Mouse (Mus musculus): Measurements from ENCODE around the gene Naa50.

DNA sequence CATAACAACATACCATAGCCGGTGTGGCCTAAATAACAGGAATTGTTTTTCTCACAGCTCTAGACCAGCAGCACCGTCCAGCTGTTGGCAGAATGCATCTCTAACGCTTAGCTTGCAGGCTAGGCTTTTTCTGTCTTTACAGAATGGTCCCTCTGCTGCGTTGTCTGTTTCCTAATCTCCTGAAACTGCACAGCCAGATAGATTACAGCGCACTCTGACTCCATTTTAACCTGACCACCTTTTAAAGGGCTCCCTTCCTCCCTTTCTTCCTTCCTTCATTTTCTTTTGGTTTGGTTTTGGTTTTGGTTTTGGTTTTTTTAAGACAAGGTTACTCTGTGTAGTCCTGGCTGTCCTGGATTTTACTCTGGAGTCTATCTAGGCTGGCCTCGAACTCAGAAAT lies 50.4 kb downstream of the Naa50 start:
- TF ChIP-seq CTCF (IDR thresholded peaks at IDR 0.05; ENCODE audit: low read depth): no peak
- TF ChIP-seq EP300 (IDR thresholded peaks at IDR 0.05; ENCODE audit: low read depth): no peak
